Mouse (Mus musculus) spleen, postnatal 10 days (tissue): ENCODE data around the gene Arl5c.

Experiments used
- DNase-seq, 2 experiments: peaks; one replicate each; pipeline ENCODE4 v3.0.0; 2021 to 2022; ENCODE audit warnings: low spot score in 2 of 2

Gene Arl5c

DNA sequence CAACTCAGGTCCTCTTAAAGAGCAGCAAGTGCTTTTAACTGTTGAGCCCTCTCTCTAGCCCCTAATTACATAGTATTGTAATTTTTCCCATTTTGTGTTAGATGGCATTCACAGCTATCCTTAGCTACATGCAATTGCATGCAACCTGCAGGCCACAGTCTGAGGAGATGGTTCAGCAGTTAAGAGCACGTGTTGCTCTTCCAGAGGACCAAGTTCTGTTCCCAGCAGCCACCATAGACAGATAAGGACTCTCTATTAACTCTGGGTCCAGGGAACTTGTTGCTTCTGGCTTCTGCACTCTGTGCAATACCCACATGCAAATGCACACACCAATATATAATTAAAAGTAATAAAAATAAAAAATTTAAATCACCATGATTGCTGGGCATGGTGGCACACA is 710 bp upstream of the Arl5c start:
- no peak for DNase-seq

- peak; percentile 81 to 93 for DNase-seq
These were observed 1.4 kb downstream of the Arl5c start for GRCm38 (mm10) chr11:97994539-97995100.

DNA sequence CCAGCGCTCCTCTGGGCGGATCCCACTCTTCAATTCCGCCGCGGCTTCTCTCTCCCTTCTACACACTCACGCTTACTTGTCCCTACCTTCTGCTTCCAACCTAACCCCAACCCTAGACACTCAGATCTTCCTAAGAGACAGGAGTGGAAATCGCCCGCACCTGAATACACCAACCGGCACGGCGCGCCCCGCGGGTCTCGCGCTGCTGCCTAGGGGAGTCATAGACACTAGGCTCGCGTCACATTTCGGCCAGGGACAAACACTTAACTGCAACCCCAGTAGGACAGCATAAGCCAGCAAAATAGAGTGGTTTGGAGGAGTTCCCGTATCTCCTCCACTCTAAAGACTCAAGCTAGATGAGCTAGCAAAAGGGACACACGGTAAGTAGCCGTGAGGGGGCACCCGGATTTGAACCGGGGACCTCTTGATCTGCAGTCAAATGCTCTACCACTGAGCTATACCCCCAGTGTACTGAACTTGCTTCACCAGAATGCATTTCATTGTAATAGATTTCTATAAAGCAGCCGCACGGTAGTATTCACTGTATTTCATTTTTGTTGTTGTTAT is 7.4 kb downstream of the Arl5c start:
- DNase-seq: peak; percentile 81 to 88

- DNase-seq: peak; percentile 92 to 96
These were observed 8.1 kb downstream of the Arl5c start for GRCm38 (mm10) chr11:97987551-97988526.

DNA sequence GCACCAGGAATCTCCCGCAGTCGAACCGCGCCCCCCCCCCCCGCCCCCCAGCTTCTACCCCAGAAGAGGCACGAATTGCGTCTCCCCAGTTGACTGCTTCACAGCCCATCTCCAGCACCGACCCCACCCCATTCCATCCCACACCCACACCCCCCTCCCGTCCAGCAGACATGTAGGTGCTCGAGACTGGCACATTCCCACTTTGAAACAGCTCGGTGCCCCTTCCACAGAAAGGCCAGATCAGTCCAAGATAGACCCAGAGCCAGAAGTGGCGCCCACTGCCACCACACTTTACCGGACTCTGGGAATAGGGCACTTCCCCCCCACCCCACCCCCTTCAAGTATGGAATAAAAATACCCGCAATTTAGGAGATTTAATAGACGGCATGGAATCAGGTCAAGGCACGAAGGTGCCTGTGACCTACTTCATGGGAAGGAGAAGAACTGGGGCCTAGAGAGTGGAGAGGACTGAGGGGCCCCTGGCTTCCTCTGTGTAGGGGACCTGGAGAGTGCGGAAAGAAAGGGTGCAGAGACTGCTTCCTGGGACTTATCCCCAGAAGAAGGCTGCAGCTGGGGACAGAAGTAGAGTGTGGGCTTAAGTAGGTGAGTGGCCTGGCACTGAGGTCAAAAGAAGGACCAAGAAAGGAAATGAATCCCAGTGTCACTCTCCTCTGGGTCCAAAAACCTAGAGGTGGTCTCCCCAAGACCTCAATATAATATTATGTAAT is 9.1 kb downstream of the Arl5c start:
- DNase-seq: no peak

DNA sequence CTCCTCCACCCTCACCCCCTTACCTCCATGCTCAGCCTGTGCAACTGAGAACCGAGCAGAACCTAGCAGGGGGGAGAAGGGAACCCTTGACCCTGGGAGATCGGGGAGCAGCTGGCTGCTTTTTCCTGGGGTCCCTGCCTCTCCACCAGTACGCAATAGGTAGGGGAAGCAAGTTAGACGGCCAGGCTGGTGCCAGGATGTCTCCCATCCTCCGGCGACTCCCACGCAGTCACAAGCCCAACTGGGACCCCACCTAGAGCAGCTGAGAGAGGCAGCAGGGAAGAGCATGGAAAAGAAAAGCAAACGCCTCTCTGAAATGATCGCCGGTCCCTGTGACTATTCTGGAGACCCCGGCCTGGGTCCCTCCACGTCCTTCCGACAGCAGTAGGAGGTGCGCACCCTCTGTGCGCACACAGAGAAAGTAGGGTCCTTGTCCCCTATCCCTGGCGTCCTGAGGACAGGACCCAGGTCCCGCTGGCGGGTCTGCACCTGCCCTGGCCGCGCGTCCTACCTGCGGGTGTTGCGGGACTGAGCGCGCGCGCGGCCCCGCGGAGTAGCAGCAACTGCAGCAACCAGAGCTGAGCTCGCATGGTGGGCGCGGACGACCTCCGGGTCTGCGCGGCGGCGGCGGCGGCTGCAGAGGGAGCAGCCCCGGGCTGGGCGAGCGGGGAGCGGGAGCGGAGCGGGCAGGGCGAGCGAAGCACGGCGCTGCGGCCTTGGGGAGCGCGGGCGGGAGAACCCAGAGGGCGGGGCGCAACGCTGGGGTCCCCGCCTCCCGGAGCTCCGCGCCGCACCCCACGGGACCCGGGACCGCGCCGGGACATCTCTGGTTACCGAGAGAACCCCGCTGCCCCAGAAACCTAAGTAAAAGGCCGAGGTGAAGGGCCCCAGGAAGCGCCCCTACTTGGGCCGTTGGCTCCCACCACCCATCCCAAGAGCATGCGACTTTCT is 10.0 kb downstream of the Arl5c start, which contains the start of gene Plxdc1:
Plxdc1 (minus strand) TSS at position 718 of the 951 bp plus-strand sequence.
- peak; percentile 57 to 59 for DNase-seq

DNA sequence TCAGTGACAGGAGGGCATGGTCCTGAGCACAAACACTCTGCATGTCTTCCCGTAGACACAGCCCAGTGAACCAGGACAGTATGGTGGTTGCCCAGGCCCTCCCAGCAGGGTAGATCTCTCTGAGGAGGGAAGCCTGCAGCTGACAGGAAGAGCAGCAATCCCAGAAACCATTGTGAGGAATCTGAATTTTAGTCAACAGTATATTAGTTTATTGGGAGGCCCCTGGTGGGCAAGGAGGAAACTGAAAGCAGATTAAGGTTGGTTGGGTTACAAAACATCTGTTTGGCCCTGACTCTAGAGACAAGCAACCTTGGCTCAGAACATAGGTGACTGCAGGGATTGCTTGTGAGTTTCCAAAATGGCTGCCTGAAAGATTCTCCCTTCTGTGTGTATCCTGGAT is 12.0 kb downstream of the Arl5c start:
- DNase-seq: no peak

GRCm38 (mm10) chr11:97983506-97983905 is 12.5 kb downstream of the Arl5c start:
- no peak for DNase-seq

GRCm38 (mm10) chr11:97982721-97983120 is 13.3 kb downstream of the Arl5c start:
- no peak for DNase-seq

- DNase-seq: no peak
These were observed 15.4 kb downstream of the Arl5c start for GRCm38 (mm10) chr11:97980531-97980966.

DNA sequence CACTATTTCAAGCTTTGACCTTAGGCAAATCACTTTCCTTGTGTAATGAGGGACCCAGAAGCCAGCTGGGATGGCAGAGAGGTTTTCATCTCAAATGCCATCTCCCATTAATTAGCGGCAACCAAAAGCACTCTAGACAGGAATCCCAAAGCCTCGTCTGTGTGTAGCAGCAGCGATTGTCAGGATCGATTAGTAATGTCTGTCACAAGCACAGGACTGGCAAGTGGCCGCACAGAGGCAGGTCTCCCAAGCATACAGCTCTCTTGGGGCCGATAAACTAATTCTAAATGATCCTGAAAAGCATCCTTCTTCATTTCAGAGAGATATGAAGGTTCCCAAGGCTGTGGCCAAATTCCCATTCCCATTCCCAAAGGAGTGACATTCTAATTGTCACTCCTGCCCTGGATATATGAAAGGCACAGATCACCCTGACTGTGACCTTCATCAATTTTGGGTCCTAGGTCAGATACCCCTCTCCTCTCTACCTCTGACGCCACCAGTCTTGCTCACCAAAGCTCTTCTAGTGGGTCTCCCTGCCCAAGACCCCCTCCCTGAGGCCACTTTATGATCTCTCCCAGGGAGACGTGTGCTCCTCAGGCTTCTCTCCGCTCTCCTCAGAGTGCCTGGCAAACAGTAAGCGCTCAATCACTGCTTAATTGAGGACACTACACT is 16.0 kb downstream of the Arl5c start:
- DNase-seq: no peak

DNA sequence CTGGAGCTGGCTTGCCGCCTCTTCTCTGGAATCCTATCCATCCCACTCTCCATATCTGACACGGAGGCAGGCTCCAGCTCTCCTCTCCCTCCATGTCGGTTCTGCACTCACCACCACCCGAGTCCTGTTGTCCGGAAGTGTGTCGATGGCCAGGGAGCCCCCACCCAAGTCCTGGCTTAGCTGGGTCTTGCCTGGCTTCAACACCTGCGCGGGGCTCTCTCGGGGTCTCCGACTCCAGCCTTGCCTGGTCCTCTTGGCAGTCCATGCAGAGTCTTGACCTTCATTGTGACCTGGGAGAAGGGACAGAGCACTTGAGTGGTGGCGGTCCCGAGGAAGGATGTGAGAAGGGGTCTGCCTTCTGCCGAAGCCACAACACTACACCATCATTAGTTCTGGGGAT is 17.6 kb downstream of the Arl5c start:
- DNase-seq: no peak

DNA sequence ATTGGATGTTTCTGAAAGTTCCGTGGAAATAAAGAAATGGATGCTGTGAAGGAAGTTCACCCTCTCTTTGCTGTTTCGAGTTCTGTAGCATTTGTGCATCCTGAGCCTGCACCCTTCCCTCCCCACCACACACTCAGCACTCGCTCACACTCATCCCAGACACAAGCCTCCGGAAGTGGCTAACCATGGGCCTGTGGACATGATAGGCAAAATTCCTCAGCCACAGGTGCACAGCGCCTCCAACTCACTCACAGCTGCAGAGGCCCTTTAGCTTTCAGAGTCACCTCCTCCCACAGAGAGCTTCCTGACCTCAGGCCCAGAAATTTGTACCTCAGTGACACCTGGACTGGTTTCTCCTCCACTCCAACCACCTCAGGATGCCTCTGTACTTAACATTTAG is 18.2 kb downstream of the Arl5c start:
- DNase-seq: no peak

- no peak for DNase-seq
These were observed 21.2 kb downstream of the Arl5c start for GRCm38 (mm10) chr11:97974746-97975145.

- DNase-seq: no peak
These were observed 21.8 kb downstream of the Arl5c start for GRCm38 (mm10) chr11:97974141-97974540.

DNA sequence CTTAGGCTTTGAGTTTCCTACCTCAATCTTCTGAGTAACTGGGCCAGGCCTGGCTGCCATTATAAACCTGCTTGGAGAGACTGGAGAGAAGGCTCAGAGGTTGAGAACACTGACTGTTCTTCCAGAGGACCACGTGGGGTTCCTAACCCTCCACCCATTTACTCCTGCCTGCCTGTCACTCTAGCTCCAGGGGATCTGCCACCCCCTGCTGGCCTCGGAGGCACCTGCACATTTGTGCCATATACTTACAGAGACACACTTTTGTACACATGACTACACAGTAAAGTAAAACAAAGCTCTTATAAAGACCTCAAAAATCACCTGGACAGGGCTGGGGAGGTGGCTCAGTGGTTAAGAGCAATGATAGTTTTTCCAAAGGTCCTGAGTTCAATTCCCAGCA is 23.5 kb downstream of the Arl5c start:
- DNase-seq: no peak

DNA sequence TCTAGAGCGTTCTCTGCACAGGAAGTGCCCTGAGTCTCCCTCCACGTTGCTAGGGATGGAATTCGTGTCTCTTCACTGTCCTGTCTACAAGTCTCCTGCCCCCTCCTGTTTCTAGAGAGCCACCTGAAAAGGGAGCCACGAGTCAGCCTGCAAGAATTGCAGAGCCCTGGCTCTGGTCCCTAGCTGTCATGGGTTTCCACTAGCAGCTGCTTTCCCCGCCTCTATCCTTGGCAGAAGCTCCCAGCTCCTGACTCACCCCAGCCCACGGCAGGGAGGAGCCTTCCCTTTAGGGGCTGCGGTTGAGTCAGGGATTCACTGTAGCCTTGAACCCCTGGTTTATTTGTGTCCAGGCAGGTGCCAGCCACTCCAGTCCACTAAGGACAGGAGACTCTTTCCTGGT is 24.7 kb downstream of the Arl5c start:
- DNase-seq: no peak

DNA sequence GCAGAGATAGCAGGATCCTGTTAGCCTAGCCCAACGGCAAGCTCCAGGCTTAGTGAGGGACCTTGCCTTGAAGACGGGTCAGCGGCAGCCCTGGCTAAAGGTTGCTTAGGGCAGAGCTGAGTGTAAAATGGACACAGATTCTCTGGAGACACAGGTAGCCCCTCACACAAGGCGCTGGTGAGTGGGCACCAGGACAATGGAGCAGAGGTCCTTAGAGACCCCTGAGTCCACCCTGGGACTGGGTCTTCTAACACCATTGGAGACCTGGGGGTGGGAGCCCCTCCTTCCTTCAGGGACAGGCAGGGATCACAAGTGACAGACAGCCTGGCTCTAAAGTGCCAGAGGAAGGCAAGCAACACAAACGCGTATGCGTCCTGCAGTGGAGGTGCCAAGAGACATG is 25.2 kb downstream of the Arl5c start:
- no peak for DNase-seq

GRCm38 (mm10) chr11:97968385-97968784 is 27.6 kb downstream of the Arl5c start:
- DNase-seq: no peak

DNA sequence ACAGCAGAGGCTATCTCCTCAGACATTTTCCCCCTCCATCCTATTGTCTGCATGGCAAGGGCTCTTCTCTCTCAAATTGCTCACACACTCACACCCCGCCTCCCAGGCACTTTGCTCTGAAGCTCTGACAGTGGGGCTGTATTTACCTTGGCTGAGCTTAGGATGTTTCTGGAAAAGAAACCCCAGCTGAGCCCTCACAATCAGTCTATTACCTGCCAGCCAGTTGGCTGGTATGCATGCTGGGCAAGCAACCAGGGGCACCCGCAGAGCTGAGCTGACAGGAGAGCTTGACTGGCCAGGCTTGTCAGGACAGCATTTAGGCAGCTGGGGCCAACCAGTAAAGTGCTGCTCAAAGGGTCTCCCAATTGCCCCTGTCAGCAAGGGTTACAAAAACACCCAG is 28.9 kb downstream of the Arl5c start:
- no peak for DNase-seq
